Mouse (Mus musculus): Measurements from ENCODE around the gene Slc12a8. TPM values are rescaled to one million over a fixed set of nuclear protein-coding genes. Genes with fewer than 3 reads are reported as not detected.

The Slc12a8 gene
- total and polyA plus RNA-seq, 2 experiments from 2014 or later: 0.71 to 1.1 TPM

GRCm38 (mm10) chr16:33682651-33683050 is 165.5 kb downstream of the Slc12a8 start:
- TF ChIP-seq CTCF (IDR thresholded peaks at IDR 0.05): no peak
- H3K4me3 ChIP-seq (ENCODE audit: low read depth, low read length): no peak overlapping the region
- no peaks in the 10 kb centered on the region for H3K36me3 ChIP-seq (ENCODE audit: insufficient read depth, low read length)
- H3K27ac ChIP-seq (ENCODE audit: low read depth, low read length): no peak overlapping the region
- DNase-seq (ENCODE audit: low spot score): no peak
- H3K27me3 ChIP-seq (ENCODE audit: insufficient read depth, low read length): no peaks in the 10 kb centered on the region
- H3K4me2 ChIP-seq (ENCODE audit: low read depth, low read length, poor library complexity, severe bottlenecking): no peak overlapping the region
- 62% methylated on average over 3 of the region's 3 CpGs for WGBS
- H3K4me1 ChIP-seq (ENCODE audit: insufficient read depth, low read length): no peaks in the 10 kb centered on the region
- ATAC-seq (ENCODE audit: low FRiP score): no peak
- no peak overlapping the region for H3K9ac ChIP-seq (replicated peaks; ENCODE audit: low read length, poor library complexity, severe bottlenecking)
- H3K9me3 ChIP-seq (ENCODE audit: low read length): no peaks in the 10 kb centered on the region

- 65% methylated on average over 13 of the region's 13 CpGs for WGBS
- peak overlapping the region; percentile 79; the same call in 1 of the 2 replicates for H3K9ac ChIP-seq (replicated peaks; ENCODE audit: low read length, poor library complexity, severe bottlenecking)
Measured at GRCm38 (mm10) chr16:33683206-33684161, 166.4 kb downstream of the Slc12a8 start.

GRCm38 (mm10) chr16:33684162-33684702 is 167.1 kb downstream of the Slc12a8 start, which contains the start of gene Heg1:
Heg1 (plus strand) TSS chr16:33684370.
- 2% methylated on average over 30 of the region's 57 CpGs for WGBS

More at GRCm38 (mm10) chr16:33683206-33684161, 166.4 kb downstream of the Slc12a8 start:
- H3K9me3 ChIP-seq (ENCODE audit: low read length): no peaks in the 10 kb centered on the region
- no peaks in the 10 kb centered on the region for H3K36me3 ChIP-seq (ENCODE audit: insufficient read depth, low read length)
- H3K27ac ChIP-seq (ENCODE audit: low read depth, low read length): no peak overlapping the region
- DNase-seq (ENCODE audit: low spot score): no peak
- H3K4me3 ChIP-seq (ENCODE audit: low read depth, low read length): peak overlapping the region; percentile 81
- H3K27me3 ChIP-seq (ENCODE audit: insufficient read depth, low read length): no peaks in the 10 kb centered on the region
- ATAC-seq (ENCODE audit: low FRiP score): no peak
- H3K4me1 ChIP-seq (ENCODE audit: insufficient read depth, low read length): no peaks in the 10 kb centered on the region
- TF ChIP-seq CTCF (IDR thresholded peaks at IDR 0.05): no peak
- peak overlapping the region; percentile 98 for H3K4me2 ChIP-seq (ENCODE audit: low read depth, low read length, poor library complexity, severe bottlenecking)

GRCm38 (mm10) chr16:33684703-33685701 is 167.9 kb downstream of the Slc12a8 start:
- TF ChIP-seq CTCF (IDR thresholded peaks at IDR 0.05): no peak
- H3K4me3 ChIP-seq (ENCODE audit: low read depth, low read length): peak overlapping the region; percentile 81
- H3K27ac ChIP-seq (ENCODE audit: low read depth, low read length): peak overlapping the region; percentile 26; the same call in 1 of the 2 replicates
- peak overlapping the region; percentile 79 for H3K9ac ChIP-seq (replicated peaks; ENCODE audit: low read length, poor library complexity, severe bottlenecking)
- peak overlapping the region; percentile 98 for H3K4me2 ChIP-seq (ENCODE audit: low read depth, low read length, poor library complexity, severe bottlenecking)
- DNase-seq (ENCODE audit: low spot score) (no peak), ATAC-seq (ENCODE audit: low FRiP score) (peak; percentile 55)
- WGBS: 1% methylated on average over 38 of the region's 46 CpGs
- no peaks in the 10 kb centered on the region for H3K36me3 ChIP-seq (ENCODE audit: insufficient read depth, low read length)
- no peaks in the 10 kb centered on the region for H3K9me3 ChIP-seq (ENCODE audit: low read length)
- no peaks in the 10 kb centered on the region for H3K4me1 ChIP-seq (ENCODE audit: insufficient read depth, low read length)
- H3K27me3 ChIP-seq (ENCODE audit: insufficient read depth, low read length): no peaks in the 10 kb centered on the region

More at GRCm38 (mm10) chr16:33684162-33684702, 167.1 kb downstream of the Slc12a8 start, which contains the start of gene Heg1:
- Histone ChIP-seq H3K4me1 (ENCODE audit: insufficient read depth, low read length) (no peaks in the 10 kb centered on the region), H3K4me3 (ENCODE audit: low read depth, low read length) (peak within 1 kb of the TSS; percentile 81), H3K9me3 (ENCODE audit: low read length) (no peaks in the 10 kb centered on the region), H3K9ac (replicated peaks; ENCODE audit: low read length, poor library complexity, severe bottlenecking) (peak within 1 kb of the TSS; percentile 79), H3K27me3 (ENCODE audit: insufficient read depth, low read length) (no peaks in the 10 kb centered on the region), H3K27ac (ENCODE audit: low read depth, low read length) (peak within 1 kb of the TSS; percentile 26; the same call in 1 of the 2 replicates), H3K4me2 (ENCODE audit: low read depth, low read length, poor library complexity, severe bottlenecking) (peak within 1 kb of the TSS; percentile 98), H3K36me3 (ENCODE audit: insufficient read depth, low read length) (no peaks in the 10 kb centered on the region)
- peak; percentile 80 for ATAC-seq (ENCODE audit: low FRiP score)
- no peak for TF ChIP-seq CTCF (IDR thresholded peaks at IDR 0.05)
- DNase-seq (ENCODE audit: low spot score): peak; percentile 64

- H3K4me2 ChIP-seq (ENCODE audit: low read depth, low read length, poor library complexity, severe bottlenecking): peak overlapping the region; percentile 98
- 75% methylated on average over 1 of the region's 1 CpGs for WGBS
- no peaks in the 10 kb centered on the region for H3K4me1 ChIP-seq (ENCODE audit: insufficient read depth, low read length)
- H3K4me3 ChIP-seq (ENCODE audit: low read depth, low read length): no peak overlapping the region; the same call in 1 of the 2 replicates
- no peak overlapping the region for H3K9ac ChIP-seq (replicated peaks; ENCODE audit: low read length, poor library complexity, severe bottlenecking)
- H3K27ac ChIP-seq (ENCODE audit: low read depth, low read length): no peak overlapping the region
- DNase-seq (ENCODE audit: low spot score) (no peak), ATAC-seq (ENCODE audit: low FRiP score) (no peak)
- no peaks in the 10 kb centered on the region for H3K36me3 ChIP-seq (ENCODE audit: insufficient read depth, low read length)
- no peak for TF ChIP-seq CTCF (IDR thresholded peaks at IDR 0.05)
- H3K9me3 ChIP-seq (ENCODE audit: low read length): no peaks in the 10 kb centered on the region
- H3K27me3 ChIP-seq (ENCODE audit: insufficient read depth, low read length): no peaks in the 10 kb centered on the region
Measured at GRCm38 (mm10) chr16:33686056-33686455, 168.9 kb downstream of the Slc12a8 start.
